Mouse (Mus musculus) forebrain, embryonic 13.5 days (tissue): Measurements from ENCODE around the gene Gm11937. TPM values are rescaled to one million over a fixed set of nuclear protein-coding genes. Genes with fewer than 3 reads are reported as not detected.

ENCODE experiments used
- ATAC-seq: fragments of 200-750 bp; cut with Nextera tagmentation; 2 replicates; pipeline ENCODE4 v1.8.0; 2017
- H3K27ac ChIP-seq: fragments of 300-500 bp; sonication (generic); 2 replicates; pipeline ENCODE4 v1.5.1; 2015; ENCODE audit warnings: inconsistent platforms, mild to moderate bottlenecking, moderate library complexity
- H3K27me3 ChIP-seq: fragments of 300-500 bp; sonication (generic); 2 replicates; pipeline ENCODE4 v1.6.1; 2015; ENCODE audit warnings: mild to moderate bottlenecking, inconsistent platforms
- H3K36me3 ChIP-seq: fragments of 300-500 bp; sonication (generic); 2 replicates; pipeline ENCODE4 v1.6.1; 2015; ENCODE audit warnings: mild to moderate bottlenecking, inconsistent platforms; ENCODE audit not compliant: poor library complexity, severe bottlenecking
- H3K4me1 ChIP-seq: fragments of 300-500 bp; sonication (generic); 2 replicates; pipeline ENCODE4 v1.6.1; 2015; ENCODE audit warnings: inconsistent platforms
- H3K4me2 ChIP-seq: fragments of 300-500 bp; sonication (generic); 2 replicates; pipeline ENCODE4 v1.6.1; 2015; ENCODE audit warnings: inconsistent platforms, mild to moderate bottlenecking, moderate library complexity
- H3K4me3 ChIP-seq: fragments of 300-500 bp; sonication (generic); 2 replicates; pipeline ENCODE4 v1.5.1; 2015; ENCODE audit warnings: mild to moderate bottlenecking, inconsistent platforms
- H3K9ac ChIP-seq: fragments of 300-500 bp; sonication (generic); 2 replicates; pipeline ENCODE4 v1.6.1; 2015; ENCODE audit warnings: mild to moderate bottlenecking, inconsistent platforms
- H3K9me3 ChIP-seq: fragments of 300-500 bp; sonication (generic); replicated peaks from 2 replicates; pipeline ENCODE4 v1.6.1; 2016; ENCODE audit warnings: inconsistent platforms
- WGBS: fragments of 180-500 bp; shearing (Covaris S2); methylation state at CpG from one replicate; pipeline ENCODE4 v1.1.7; 2015; 5-methylcytosine and 5-hydroxymethylcytosine counted together
- polyA plus RNA-seq: library from polyadenylated mRNA; unstranded; fragments of >200 nt; fragmentation: Nextera tagmentation; extraction: Ambion mirVana; gene quantifications from 2 replicates; pipeline ENCODE4 v1.2.1, GENCODE M21; 2015

Gm11937 gene
- polyA plus RNA-seq, 1 experiment from 2014 or later = not detected

DNA sequence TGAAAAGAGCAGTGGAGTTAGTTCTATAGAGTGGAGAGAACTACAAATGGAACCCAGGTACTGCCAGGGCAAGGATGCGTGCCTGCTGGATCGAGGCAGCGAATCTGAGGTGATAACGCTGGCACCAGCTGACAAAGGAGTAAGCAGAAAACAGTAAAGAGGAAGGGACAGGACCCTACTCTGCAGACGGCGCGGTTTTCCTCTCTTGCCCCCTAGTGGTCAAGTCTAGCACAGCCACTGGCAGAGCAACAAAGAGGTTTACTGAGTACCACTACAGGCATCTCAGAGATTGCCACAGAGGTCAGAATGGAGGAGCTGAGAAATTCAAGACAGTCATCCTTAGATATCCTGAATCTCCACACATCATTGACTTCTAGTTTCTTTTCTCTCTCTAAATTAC is 35.9 kb downstream of the Gm11937 start:
- Histone ChIP-seq H3K27ac (no peak overlapping the region), H3K9ac (peak overlapping the region; percentile 53), H3K4me3 (peak overlapping the region; percentile 21; the same call in 1 of the 2 replicates), H3K27me3 (no peaks in the 10 kb centered on the region), H3K4me1 (no peaks in the 10 kb centered on the region), H3K36me3 (no peaks in the 10 kb centered on the region), H3K4me2 (peak overlapping the region; percentile 51), H3K9me3 (no peaks in the 10 kb centered on the region)
- peak; percentile 83 for ATAC-seq
- 3% methylated on average over 7 of the region's 7 CpGs for WGBS

DNA sequence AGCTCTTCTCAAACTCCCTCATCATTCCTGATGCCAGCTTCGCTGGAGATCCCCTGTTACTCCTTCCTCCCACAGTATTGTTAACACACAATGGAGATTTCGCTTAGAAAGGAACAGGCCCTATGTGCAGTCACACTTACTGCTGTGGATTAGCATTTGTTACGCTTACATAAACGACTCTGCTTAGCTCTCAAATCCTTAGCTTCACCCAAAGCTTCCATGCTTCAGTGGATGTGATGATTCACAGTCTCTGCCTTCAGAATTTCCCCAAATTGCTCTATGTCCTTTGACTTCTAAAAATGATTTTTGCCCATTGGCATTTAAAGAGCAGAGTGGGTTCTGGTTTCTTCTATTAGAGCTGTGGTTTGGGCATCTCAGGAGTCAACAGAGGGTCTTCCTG is 36.8 kb downstream of the Gm11937 start:
- no peak overlapping the region for H3K9ac ChIP-seq
- H3K36me3 ChIP-seq = no peaks in the 10 kb centered on the region
- no peak for ATAC-seq
- H3K27ac ChIP-seq = no peak overlapping the region
- 23% methylated on average over 4 of the region's 4 CpGs for WGBS
- no peaks in the 10 kb centered on the region for H3K27me3 ChIP-seq
- H3K4me1 ChIP-seq = no peaks in the 10 kb centered on the region
- H3K4me2 ChIP-seq = no peak overlapping the region
- H3K4me3 ChIP-seq = no peak overlapping the region
- no peaks in the 10 kb centered on the region for H3K9me3 ChIP-seq

DNA sequence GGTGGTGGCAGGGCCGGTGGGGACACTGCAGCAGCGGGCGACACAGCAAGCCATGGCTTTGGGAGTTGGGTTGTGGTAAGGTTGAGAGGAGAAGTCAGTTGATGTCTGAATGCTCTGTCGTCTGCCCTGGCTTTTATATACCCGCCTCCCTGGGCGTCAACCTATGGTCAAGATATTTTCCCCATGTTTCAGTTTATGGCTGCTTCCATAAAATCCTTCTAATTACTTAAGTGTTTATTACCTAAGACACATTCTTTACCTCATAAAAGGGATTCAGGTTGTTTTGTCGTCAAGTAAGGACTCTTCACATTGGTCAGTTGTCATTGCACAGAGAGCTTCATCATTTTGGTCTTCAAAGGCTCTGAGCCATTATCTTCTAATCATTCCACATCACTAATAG is 43.5 kb downstream of the Gm11937 start, which contains the start of gene Krtap3-1:
Krtap3-1 (minus strand) TSS at position 101 of the 400 bp plus-strand sequence.
- WGBS = 94% methylated on average over 7 of the region's 7 CpGs
- Histone ChIP-seq H3K4me3 (no peak within 1 kb of the TSS), H3K4me1 (no peaks in the 10 kb centered on the region), H3K9ac (no peak within 1 kb of the TSS), H3K36me3 (no peaks in the 10 kb centered on the region), H3K27me3 (no peaks in the 10 kb centered on the region), H3K9me3 (no peaks in the 10 kb centered on the region), H3K4me2 (no peak within 1 kb of the TSS), H3K27ac (no peak within 1 kb of the TSS)
- no peak for ATAC-seq

- Histone ChIP-seq H3K27me3 (no peaks in the 10 kb centered on the region), H3K9ac (no peak overlapping the region), H3K9me3 (no peaks in the 10 kb centered on the region), H3K27ac (no peak overlapping the region), H3K36me3 (no peaks in the 10 kb centered on the region), H3K4me1 (no peaks in the 10 kb centered on the region), H3K4me3 (no peak overlapping the region), H3K4me2 (no peak overlapping the region)
- WGBS = 86% methylated on average over 6 of the region's 6 CpGs
- ATAC-seq = no peak
These were observed 47.4 kb downstream of the Gm11937 start for GRCm38 (mm10) chr11:99562580-99562979.

Other genes with a start within 250 kb of the Gm11937 start
- 0.17 and 0.21 TPM in 2 replicates for gene Krt28, start 235.3 kb downstream of the Gm11937 start, polyA plus RNA-seq
- gene Krt10, start 220.8 kb downstream of the Gm11937 start, polyA plus RNA-seq = 31.4 and 39.8 TPM in 2 replicates
- gene Krt12, start 187.9 kb downstream of the Gm11937 start, polyA plus RNA-seq = 0.15 TPM in 1 of 2 replicates, not detected in the other
- 0.11 TPM in 1 of 2 replicates, not detected in the other for gene Krt20, start 172.0 kb downstream of the Gm11937 start, polyA plus RNA-seq
- not detected in 2 replicates for gene Krt23, start 117.1 kb downstream of the Gm11937 start, polyA plus RNA-seq
- not detected in 2 replicates for gene Krt39, start 88.9 kb downstream of the Gm11937 start, polyA plus RNA-seq
- gene Krt40, start 67.0 kb downstream of the Gm11937 start, polyA plus RNA-seq = not detected in 2 replicates
- not detected in 2 replicates for gene Krtap3-3, start 59.3 kb downstream of the Gm11937 start, polyA plus RNA-seq
- not detected in 2 replicates for gene Krtap3-2, start 53.3 kb downstream of the Gm11937 start, polyA plus RNA-seq
- gene Gm11939, start 50.7 kb downstream of the Gm11937 start, polyA plus RNA-seq = not detected in 2 replicates
- not detected in 2 replicates for gene Krtap3-1, start 43.6 kb downstream of the Gm11937 start, polyA plus RNA-seq
- not detected in 2 replicates for gene Krtap1-5, start 29.2 kb downstream of the Gm11937 start, polyA plus RNA-seq
- not detected in 2 replicates for gene Krtap1-4, start 26.5 kb downstream of the Gm11937 start, polyA plus RNA-seq
- not detected in 2 replicates for gene Krtap1-3, start 18.9 kb downstream of the Gm11937 start, polyA plus RNA-seq
- not detected in 2 replicates for gene Krtap9-3, start 12.1 kb downstream of the Gm11937 start, polyA plus RNA-seq
- gene Gm11938, start 6.9 kb downstream of the Gm11937 start, polyA plus RNA-seq = not detected in 2 replicates
- not detected in 2 replicates for gene Krtap2-4, start 4.7 kb upstream of the Gm11937 start, polyA plus RNA-seq
- gene Gm11562, start 10.2 kb upstream of the Gm11937 start, polyA plus RNA-seq = not detected in 2 replicates
- not detected in 2 replicates for gene Krtap4-1, start 18.0 kb upstream of the Gm11937 start, polyA plus RNA-seq
- gene Krtap4-2, start 24.9 kb upstream of the Gm11937 start, polyA plus RNA-seq = not detected in 2 replicates
- not detected in 2 replicates for gene Krtap4-7, start 33.9 kb upstream of the Gm11937 start, polyA plus RNA-seq
- gene Gm11555, start 40.0 kb upstream of the Gm11937 start, polyA plus RNA-seq = not detected in 2 replicates
- gene Gm11563, start 48.8 kb upstream of the Gm11937 start, polyA plus RNA-seq = not detected in 2 replicates
- gene Krtap4-6, start 55.8 kb upstream of the Gm11937 start, polyA plus RNA-seq = not detected in 2 replicates
- not detected in 2 replicates for gene Gm14190, start 80.6 kb upstream of the Gm11937 start, polyA plus RNA-seq
- gene Gm14180, start 124.1 kb upstream of the Gm11937 start, polyA plus RNA-seq = not detected in 2 replicates
- gene Gm11595, start 162.7 kb upstream of the Gm11937 start, polyA plus RNA-seq = not detected in 2 replicates
- gene Krtap4-8, start 170.5 kb upstream of the Gm11937 start, polyA plus RNA-seq = not detected in 2 replicates
- not detected in 2 replicates for gene Krtap4-9, start 175.0 kb upstream of the Gm11937 start, polyA plus RNA-seq
- not detected in 2 replicates for gene Gm11596, start 183.3 kb upstream of the Gm11937 start, polyA plus RNA-seq
- gene Gm11569, start 188.7 kb upstream of the Gm11937 start, polyA plus RNA-seq = not detected in 2 replicates
- gene Gm11554, start 194.3 kb upstream of the Gm11937 start, polyA plus RNA-seq = not detected in 2 replicates
- not detected in 2 replicates for gene Krtap4-13, start 199.7 kb upstream of the Gm11937 start, polyA plus RNA-seq
- not detected in 2 replicates for gene Gm11564, start 205.5 kb upstream of the Gm11937 start, polyA plus RNA-seq
- gene 2300003K06Rik, start 227.9 kb upstream of the Gm11937 start, polyA plus RNA-seq = not detected in 2 replicates
- not detected in 2 replicates for gene Krtap4-16, start 241.4 kb upstream of the Gm11937 start, polyA plus RNA-seq
- gene Gm11568, start 247.7 kb upstream of the Gm11937 start, polyA plus RNA-seq = not detected in 2 replicates